In genomic region chr17:8388463-8388862, GRCm38 (mm10) we compare ENCODE assay signal across 8 mouse cellular contexts. TPM values are rescaled to one million over a fixed set of nuclear protein-coding genes. Genes with fewer than 3 reads are reported as not detected.
DNase-seq lines count a peak whose midpoint lies in the region; ATAC-seq and TF ChIP-seq lines count a peak whose summit lies in the region.

No protein-coding gene starts in this region.

- WGBS in bone marrow, adult 2 months = 5% methylated on average over 13 of the region's 13 CpGs
- 2% methylated on average over 13 of the region's 13 CpGs for WGBS in forebrain, embryonic 16.5 days
- WGBS in midbrain, embryonic 16.5 days = 3% methylated on average over 13 of the region's 13 CpGs

- peak; percentile 45; the same call in 1 of the 2 replicates for ATAC-seq in forebrain, embryonic 16.5 days
- peak; percentile 60; the same call in 1 of the 2 replicates for ATAC-seq in midbrain, embryonic 16.5 days

- H3K4me1 ChIP-seq in bone marrow, adult 2 months (ENCODE audit: control insufficient read depth, insufficient read depth, low read length) = no peaks in the 10 kb centered on the region; the same call in 1 of the 2 replicates
- H3K4me1 ChIP-seq in forebrain, embryonic 16.5 days (replicated peaks; ENCODE audit: control insufficient read depth, insufficient read depth, low read length) = peaks cover 14% of the 10 kb centered on the region
- peaks cover 6% of the 10 kb centered on the region; the same call in 1 of the 2 replicates for H3K4me1 ChIP-seq in midbrain, embryonic 16.5 days (ENCODE audit: control insufficient read depth, insufficient read depth, low read length)

- H3K4me2 ChIP-seq in forebrain, embryonic 16.5 days (ENCODE audit: low read length) = peak overlapping the region; percentile 55
- peak overlapping the region; percentile 57 for H3K4me2 ChIP-seq in midbrain, embryonic 16.5 days (ENCODE audit: low read length)

- peak overlapping the region; percentile 51 for H3K4me3 ChIP-seq in layer of hippocampus, adult 2 months
- no peak overlapping the region for H3K4me3 ChIP-seq in bone marrow, adult 2 months (replicated peaks; ENCODE audit: control insufficient read depth, low read depth, low read length)
- peak overlapping the region; percentile 39 for H3K4me3 ChIP-seq in forebrain, embryonic 16.5 days (replicated peaks; ENCODE audit: low read length)
- peak overlapping the region; percentile 36 for H3K4me3 ChIP-seq in midbrain, embryonic 16.5 days (ENCODE audit: low read depth, low read length)

- no peaks in the 10 kb centered on the region for H3K9me3 ChIP-seq in forebrain, embryonic 16.5 days (ENCODE audit: control insufficient read depth, low read length)
- H3K9me3 ChIP-seq in midbrain, embryonic 16.5 days (replicated peaks; ENCODE audit: control insufficient read depth, low read length, poor library complexity, severe bottlenecking) = no peaks in the 10 kb centered on the region; the same call in 1 of the 2 replicates

- H3K27me3 ChIP-seq in forebrain, embryonic 16.5 days (replicated peaks; ENCODE audit: control insufficient read depth, insufficient read depth, low read length) = peaks cover 11% of the 10 kb centered on the region
- peaks cover 7% of the 10 kb centered on the region for H3K27me3 ChIP-seq in midbrain, embryonic 16.5 days (ENCODE audit: control insufficient read depth, insufficient read depth, low read depth, low read length)

- H3K36me3 ChIP-seq in forebrain, embryonic 16.5 days (ENCODE audit: control insufficient read depth, insufficient read depth) = no peaks in the 10 kb centered on the region
- no peaks in the 10 kb centered on the region for H3K36me3 ChIP-seq in midbrain, embryonic 16.5 days (ENCODE audit: control insufficient read depth, insufficient read depth, low read length)

- H3K27ac ChIP-seq in layer of hippocampus, adult 2 months = no peak overlapping the region
- no peak overlapping the region for H3K27ac ChIP-seq in bone marrow, adult 2 months (ENCODE audit: control insufficient read depth, insufficient read depth, low read depth, low read length, poor library complexity)
- H3K27ac ChIP-seq in forebrain, embryonic 16.5 days (ENCODE audit: low read length) = no peak overlapping the region
- H3K27ac ChIP-seq in midbrain, embryonic 16.5 days (ENCODE audit: low read length) = no peak overlapping the region

- peak in 1 of 2 experiments; percentile 39 for DNase-seq in layer of hippocampus, adult 2 months (ENCODE audit: low spot score in 2 of 2)
- DNase-seq in layer of hippocampus, adult 9-11 months = no peak
- DNase-seq in kidney, postnatal 25 days = peak; percentile 48 to 67
- DNase-seq in thymus, postnatal 36 days = peak; percentile 44 to 52
- no peak for DNase-seq in ovary, postnatal 10 days (ENCODE audit: low spot score)

- H3K9ac ChIP-seq in forebrain, embryonic 16.5 days (replicated peaks; ENCODE audit: low read depth, low read length) = peak overlapping the region; percentile 38; the same call in 1 of the 2 replicates
- H3K9ac ChIP-seq in midbrain, embryonic 16.5 days (ENCODE audit: low read depth, low read length) = no peak overlapping the region

- no peak for TF ChIP-seq POLR2A in bone marrow, adult 2 months (IDR thresholded peaks at IDR 0.05; ENCODE audit: borderline replicate concordance, control insufficient read depth, low read depth, low read length)

- peak; percentile 80 for TF ChIP-seq CTCF in layer of hippocampus, adult 2 months (conservative IDR thresholded peaks at IDR 0.05)
- TF ChIP-seq CTCF in bone marrow, adult 2 months (IDR thresholded peaks at IDR 0.05; ENCODE audit: control insufficient read depth, insufficient read depth, low read length) = peak; percentile 51; the same call in 1 of the 2 replicates

RNA-seq across cellular contexts. Expression of gene T2, which starts 32.7 kb away (rescaled TPM):
- total RNA-seq in layer of hippocampus, adult 2 months (2021) = under 1 TPM; 0.37 to 0.97 TPM
- polyA plus RNA-seq in bone marrow, adult 2 months (2011; ENCODE audit: insufficient read depth, insufficient read length, low replicate concordance, missing spikeins) = not detected in 2 replicates
- 0.22 and 0.37 TPM in 2 replicates for polyA plus RNA-seq in forebrain, embryonic 16.5 days (2015; fragmentation: Nextera tagmentation; extraction: Ambion mirVana)
- 0.53 and 0.88 TPM in 2 replicates for polyA plus RNA-seq in midbrain, embryonic 16.5 days (2015; fragmentation: Nextera tagmentation; extraction: Ambion mirVana)

RNA-seq across cellular contexts. Expression of gene T, which starts 45.8 kb away (rescaled TPM):
- total RNA-seq in layer of hippocampus, adult 2 months (2021) = not detected
- not detected in 2 replicates for polyA plus RNA-seq in bone marrow, adult 2 months (2011; ENCODE audit: insufficient read depth, insufficient read length, low replicate concordance, missing spikeins)
- polyA plus RNA-seq in forebrain, embryonic 16.5 days (2015; fragmentation: Nextera tagmentation; extraction: Ambion mirVana) = 0.61 and 0.70 TPM in 2 replicates
- polyA plus RNA-seq in midbrain, embryonic 16.5 days (2015; fragmentation: Nextera tagmentation; extraction: Ambion mirVana) = 0.44 and 0.45 TPM in 2 replicates

RNA-seq across cellular contexts. Expression of gene Prr18, which starts 51.2 kb away (rescaled TPM):
- total RNA-seq in layer of hippocampus, adult 2 months (2021) = 10 to 100 TPM; 18.0 to 19.3 TPM
- polyA plus RNA-seq in bone marrow, adult 2 months (2011; ENCODE audit: insufficient read depth, insufficient read length, low replicate concordance, missing spikeins) = not detected in 2 replicates
- 10.5 and 12.2 TPM in 2 replicates for polyA plus RNA-seq in forebrain, embryonic 16.5 days (2015; fragmentation: Nextera tagmentation; extraction: Ambion mirVana)
- polyA plus RNA-seq in midbrain, embryonic 16.5 days (2015; fragmentation: Nextera tagmentation; extraction: Ambion mirVana) = 16.5 and 17.8 TPM in 2 replicates

Comparison
In these comparisons a context has a peak if more than half of its experiments do, and no peak if none do; other contexts are left out.
1. DNase-seq: peak in kidney, postnatal 25 days (2 of 2) and thymus, postnatal 36 days (2 of 2); none in layer of hippocampus, adult 9-11 months (single experiment) and ovary, postnatal 10 days (single experiment).